Mouse (Mus musculus): ENCODE data around the gene Tldc1.

Tldc1 gene

DNA sequence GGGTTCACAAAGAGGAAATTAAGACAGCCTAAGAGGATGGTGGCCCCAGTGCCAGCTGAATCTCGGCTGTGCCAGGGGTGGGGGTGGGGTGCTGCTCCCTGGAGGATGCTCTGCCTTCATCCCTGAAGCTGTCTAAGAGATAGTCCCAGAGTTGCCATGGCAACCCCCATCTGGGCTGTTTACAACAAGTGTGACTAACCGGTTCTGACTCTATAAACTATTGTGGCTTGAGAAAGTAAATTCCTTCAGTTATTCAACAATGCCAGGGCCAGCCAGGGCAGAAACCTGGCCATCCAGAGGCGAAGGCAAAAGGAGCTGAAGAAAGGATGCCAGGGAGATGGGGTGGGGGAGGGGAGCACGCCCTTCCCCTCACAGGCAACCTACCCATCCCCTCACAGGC, 23.0 kb upstream of the Tldc1 start:
- DNase-seq (ENCODE audit: low spot score in 2 of 2) = no peak

GRCm38 (mm10) chr8:119798965-119799264, 20.7 kb upstream of the Tldc1 start:
- DNase-seq (ENCODE audit: low spot score in 2 of 2) = no peak

DNA sequence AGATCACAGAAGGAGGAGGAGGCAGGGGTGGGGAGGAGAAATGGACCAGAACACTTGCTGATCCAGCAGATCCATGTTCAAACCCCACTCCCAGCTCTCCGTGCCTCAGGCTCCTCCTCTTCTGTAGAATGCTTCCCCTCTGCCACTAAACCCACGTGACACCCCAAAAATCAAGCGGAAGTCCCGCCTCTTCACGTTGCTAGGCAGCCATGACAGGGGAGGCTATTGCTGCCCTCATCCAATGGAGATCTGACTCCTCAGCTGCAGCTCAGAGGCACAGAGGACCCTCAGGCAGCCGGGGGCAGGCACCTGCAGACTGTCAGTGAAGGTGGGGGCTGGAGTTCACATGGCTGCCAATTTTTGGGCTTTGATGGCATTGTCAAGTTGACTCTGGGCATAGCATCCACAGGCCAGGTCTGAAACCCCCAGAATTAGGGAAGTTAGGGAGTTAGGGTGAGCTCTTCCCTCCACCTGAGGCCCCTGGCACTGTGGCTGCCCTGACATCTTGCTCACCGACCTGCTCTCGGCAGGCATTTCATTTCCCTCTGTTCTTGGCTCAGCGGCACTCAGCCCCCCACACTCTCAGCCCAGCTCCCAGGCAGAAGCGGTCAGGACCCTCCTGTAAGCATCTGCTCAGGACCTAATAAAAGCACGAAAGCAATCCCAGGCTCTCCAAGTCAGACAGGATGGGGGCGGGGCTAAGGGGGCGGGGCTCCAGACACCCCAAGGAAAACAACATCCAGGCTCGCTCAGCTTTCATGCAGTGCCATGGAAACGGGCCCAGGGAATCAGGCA, 20.2 kb upstream of the Tldc1 start:
- DNase-seq (ENCODE audit: low spot score in 2 of 2) = peak in 1 of 2 experiments; percentile 56

- DNase-seq (ENCODE audit: low spot score in 2 of 2) = no peak
These were observed 17.4 kb upstream of the Tldc1 start for GRCm38 (mm10) chr8:119795651-119796050.

GRCm38 (mm10) chr8:119794689-119795088, 16.5 kb upstream of the Tldc1 start:
- no peak for DNase-seq (ENCODE audit: low spot score in 2 of 2)

- DNase-seq (ENCODE audit: low spot score in 2 of 2) = peak in 1 of 2 experiments; percentile 65
These were observed 13.8 kb upstream of the Tldc1 start for GRCm38 (mm10) chr8:119791804-119792704.

DNA sequence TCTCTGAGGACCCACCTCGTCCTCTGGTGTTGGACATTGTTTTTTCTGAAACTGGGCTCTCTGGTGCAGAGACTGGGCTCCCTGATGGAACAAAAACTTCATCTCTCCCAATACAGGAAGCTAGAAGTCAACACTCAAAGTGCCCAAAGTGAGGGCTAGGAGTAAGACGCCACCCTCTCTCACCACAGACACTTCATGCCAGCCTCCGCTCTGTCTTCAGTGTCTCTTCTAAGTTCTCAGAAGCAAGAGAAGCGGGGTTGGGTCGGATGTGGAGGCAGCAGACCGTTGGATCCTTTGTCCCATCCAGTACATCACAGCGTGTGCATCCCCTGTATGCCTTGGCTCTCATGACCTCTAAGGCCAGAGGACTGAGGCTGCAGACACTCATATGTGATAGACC, 11.4 kb upstream of the Tldc1 start:
- DNase-seq (ENCODE audit: low spot score in 2 of 2) = no peak

- DNase-seq (ENCODE audit: low spot score in 2 of 2) = no peak
These were observed 10.6 kb upstream of the Tldc1 start for GRCm38 (mm10) chr8:119788607-119789381.

DNA sequence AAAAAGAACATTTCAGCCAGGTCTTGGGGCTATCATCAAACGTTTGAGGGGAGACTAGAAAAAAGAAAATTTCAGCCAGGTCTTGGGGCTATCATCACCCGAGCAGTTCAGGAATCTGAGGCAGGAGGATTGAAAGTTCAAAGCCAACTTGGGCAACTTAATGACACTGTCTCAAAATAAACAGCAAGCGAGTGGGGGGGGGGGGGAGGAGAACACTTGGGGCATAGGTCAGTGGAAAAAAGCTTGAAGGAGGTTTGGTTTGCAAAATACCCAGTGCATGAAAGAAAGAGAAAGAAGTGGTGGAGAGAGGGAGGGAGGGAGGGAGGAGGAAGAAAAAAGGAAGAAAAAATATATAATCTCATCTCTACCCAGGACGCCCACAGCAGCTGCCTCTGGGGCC, 9.1 kb upstream of the Tldc1 start:
- no peak for DNase-seq (ENCODE audit: low spot score in 2 of 2)

- DNase-seq (ENCODE audit: low spot score in 2 of 2) = no peak
These were observed 8.7 kb upstream of the Tldc1 start for GRCm38 (mm10) chr8:119786871-119787270.

GRCm38 (mm10) chr8:119785764-119786405, 7.7 kb upstream of the Tldc1 start:
- no peak for DNase-seq (ENCODE audit: low spot score in 2 of 2)

GRCm38 (mm10) chr8:119784676-119785075, 6.5 kb upstream of the Tldc1 start:
- no peak for DNase-seq (ENCODE audit: low spot score in 2 of 2)

DNA sequence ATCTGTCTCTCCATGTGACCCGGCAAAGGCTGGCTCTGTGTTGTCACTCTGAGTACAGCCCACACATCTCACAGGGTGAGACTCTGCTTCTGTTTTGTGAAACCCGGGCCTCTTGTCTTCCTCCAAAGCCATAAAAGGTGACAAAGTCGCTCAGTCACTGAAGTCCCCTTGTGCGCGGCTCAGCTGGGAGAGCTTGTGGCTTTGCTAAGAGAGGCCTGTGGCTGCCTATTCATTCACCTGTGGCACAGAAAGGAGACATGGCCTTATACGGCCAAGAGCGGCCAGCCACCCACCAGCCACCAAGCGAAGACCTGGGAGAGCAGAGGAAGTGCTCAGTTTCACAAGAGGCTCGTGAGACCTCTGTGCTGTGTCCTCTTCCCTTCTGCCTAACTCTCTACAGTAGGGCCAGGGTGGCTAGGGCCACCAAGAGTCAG, 5.9 kb upstream of the Tldc1 start:
- DNase-seq (ENCODE audit: low spot score in 2 of 2) = no peak

GRCm38 (mm10) chr8:119783579-119783978, 5.4 kb upstream of the Tldc1 start:
- DNase-seq (ENCODE audit: low spot score in 2 of 2) = no peak

DNA sequence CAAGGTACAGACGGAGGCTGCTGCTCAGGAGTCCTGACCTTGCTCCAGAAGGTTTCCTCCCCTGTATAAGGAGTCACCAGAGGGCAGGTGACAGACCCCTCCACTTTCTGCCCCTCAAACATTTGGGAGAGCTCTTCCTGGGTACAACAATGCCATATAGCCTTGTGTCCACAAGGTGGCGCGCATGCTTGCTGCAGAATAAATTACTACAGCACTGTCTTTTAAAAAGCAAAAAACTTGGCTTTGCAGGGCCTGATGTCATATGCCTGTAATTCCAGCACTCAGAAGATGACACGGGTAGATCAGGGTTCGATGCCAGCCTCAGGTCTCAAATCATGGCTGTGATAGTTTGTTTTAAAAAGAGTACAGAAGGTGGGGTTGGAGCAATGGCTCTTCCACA, 4.5 kb upstream of the Tldc1 start:
- DNase-seq (ENCODE audit: low spot score in 2 of 2) = peak; percentile 66 to 82

DNA sequence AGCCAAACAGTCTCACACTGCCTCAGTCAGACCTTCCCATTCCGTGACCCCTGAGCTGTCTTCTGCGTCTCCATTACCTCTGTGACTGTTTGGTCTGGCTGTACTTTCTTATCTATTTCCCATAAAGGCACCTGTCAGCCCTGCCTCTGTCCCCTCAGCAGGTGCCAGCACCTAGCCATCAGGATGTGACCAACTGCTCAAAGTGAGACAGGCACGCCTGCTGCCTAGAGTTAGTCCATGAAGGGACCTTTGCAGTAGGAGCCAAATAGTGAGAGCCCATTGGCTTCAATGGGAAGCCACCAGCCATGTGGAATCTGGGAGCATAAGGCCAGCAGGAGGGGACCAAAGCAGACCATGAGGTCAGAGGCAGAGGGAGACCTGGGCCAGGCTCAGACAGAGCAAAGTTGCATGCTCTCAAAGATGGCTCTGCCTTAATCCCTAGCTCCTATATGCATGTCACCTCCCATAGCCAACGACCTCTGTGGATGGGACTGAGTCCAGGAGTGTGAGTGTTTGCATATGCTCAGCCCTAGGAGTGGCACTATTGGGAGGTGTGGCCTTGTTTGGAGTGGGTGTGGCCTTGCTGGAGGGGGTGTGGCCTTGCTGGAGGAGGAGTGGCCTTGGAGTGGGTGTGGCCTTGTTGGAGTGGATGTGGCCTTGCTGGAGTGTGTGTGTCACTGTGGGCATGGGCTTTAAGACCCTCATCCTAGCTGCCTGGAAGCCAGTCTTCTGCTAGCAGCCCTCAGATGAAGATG, 3.0 kb upstream of the Tldc1 start:
- no peak for DNase-seq (ENCODE audit: low spot score in 2 of 2)

- DNase-seq (ENCODE audit: low spot score in 2 of 2) = no peak
These were observed 2.3 kb upstream of the Tldc1 start for GRCm38 (mm10) chr8:119780402-119781049.

DNA sequence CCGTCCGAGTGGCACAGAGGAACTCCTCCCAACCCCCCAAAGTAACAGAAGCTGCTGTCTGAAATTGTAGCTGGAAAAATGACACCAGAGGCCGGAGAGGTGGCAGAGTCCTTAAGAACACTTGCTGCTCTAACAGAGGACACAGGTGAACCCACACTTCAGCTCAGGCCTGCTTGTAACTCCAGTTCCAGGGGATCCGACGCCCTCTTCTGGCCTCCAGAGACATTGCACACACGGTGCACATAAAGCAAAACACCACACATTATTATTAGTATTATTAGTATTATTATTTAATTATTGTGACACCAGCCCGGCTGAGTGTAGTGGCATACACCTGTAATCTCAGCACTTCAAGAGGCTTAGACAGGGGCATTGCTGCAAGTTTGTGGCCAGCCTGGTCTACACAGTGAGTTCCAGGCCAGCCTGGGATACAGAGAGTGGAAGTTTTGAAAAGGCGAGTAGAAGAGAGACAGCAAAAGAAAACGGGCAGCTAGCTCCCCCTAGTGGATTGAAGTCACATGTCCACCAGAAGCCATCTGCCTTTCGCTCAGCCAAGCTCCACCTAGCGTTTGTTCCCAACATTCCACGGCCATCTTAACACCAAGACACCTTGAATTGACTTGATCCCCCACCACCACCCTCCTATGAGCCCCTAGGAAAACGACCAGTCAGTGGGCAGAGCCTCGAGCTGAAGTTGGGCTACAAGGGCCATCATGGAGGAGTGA, 959 bp upstream of the Tldc1 start:
- DNase-seq (ENCODE audit: low spot score in 2 of 2) = peak; percentile 70 to 85

- peak in 1 of 2 experiments; percentile 38 for DNase-seq (ENCODE audit: low spot score in 2 of 2)
These were observed 451 bp downstream of the Tldc1 start for GRCm38 (mm10) chr8:119777765-119778164.
